Mouse (Mus musculus): ENCODE measurements around the gene Cd2.

The Cd2 gene

DNA sequence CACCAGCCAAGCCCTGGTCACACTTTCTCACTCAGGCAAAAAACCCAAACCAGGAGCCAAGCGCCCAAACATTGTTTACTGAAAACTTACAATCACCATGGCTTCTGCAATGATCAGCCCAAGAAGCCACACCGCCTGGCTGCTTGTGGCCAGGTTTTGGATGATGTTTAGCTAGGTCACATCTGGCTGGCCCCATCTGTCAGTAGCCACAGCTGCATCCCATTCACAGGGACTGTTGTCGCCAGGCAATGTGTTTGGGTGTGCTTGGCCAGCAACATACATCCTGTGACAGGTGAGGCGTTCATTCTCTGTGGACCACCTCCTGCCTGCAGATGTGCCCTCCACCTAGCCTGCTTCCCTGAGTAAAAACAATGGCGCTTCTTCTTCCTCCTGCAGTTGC, 4.9 kb upstream of the Cd2 start:
- DNase-seq (ENCODE audit: low spot score) = no peak

DNA sequence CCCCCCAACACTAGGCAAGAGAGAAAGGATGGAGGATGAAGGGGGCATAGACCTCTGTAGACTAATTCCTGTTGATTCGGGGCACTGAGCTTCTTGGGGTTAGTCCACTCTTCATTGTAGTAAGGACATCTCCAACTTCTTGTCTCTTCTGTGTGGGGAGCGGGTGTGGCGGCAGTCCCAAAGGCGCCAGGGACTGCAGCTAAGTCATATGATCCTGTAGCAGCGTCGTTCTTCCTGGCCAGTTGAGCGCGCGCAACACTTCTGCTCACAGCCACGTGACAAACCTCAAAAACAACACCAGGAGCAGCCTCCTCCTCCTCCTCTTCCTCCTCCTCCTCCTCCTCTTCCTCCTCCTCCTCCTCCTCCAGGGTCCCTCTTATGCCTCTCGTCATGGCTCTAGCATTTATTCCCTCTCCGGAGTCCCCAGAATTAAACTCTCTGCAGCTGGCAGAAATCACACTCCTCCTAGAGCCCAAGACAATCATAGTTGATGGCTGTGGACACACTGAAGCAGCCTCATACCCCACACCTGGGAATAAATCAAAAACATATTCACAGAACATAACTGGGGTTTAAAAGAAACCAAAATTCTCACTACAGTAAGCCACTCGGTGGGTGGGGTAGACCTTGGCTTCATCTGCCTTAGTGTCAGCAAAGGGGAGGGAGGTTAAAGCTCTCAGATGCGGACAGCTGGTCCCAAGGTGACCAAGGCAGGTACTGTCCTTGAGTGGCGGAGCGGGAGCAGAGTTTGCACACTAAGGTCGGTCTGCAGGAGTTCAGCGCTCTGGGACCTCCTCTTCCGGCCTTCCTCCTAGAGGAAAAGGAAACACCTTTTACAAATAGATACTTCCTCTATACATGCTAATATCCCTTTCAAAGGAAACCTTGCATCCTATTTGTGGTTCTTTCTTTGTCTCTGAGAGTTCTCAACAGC, 3.1 kb upstream of the Cd2 start:
- no peak for DNase-seq (ENCODE audit: low spot score)

DNA sequence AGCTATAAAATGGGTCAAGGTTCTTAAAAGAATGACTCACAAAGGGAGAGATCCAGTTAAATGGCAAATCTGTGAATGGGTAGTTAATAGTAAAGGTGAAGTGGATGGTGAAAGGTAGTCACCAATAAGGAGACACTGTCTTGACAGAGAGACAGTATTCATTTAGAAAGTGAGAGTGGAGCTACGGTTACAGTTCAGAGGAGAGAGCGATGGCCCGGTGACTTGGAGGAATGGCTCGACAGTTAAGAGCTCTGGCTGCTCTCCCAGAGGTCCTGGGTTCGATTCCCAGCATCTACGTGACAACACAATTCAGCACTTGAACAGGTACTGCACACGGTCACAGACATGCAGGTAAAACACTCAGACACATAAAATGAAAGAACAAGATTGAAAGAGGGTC, 2.3 kb upstream of the Cd2 start:
- no peak for DNase-seq (ENCODE audit: low spot score)

DNA sequence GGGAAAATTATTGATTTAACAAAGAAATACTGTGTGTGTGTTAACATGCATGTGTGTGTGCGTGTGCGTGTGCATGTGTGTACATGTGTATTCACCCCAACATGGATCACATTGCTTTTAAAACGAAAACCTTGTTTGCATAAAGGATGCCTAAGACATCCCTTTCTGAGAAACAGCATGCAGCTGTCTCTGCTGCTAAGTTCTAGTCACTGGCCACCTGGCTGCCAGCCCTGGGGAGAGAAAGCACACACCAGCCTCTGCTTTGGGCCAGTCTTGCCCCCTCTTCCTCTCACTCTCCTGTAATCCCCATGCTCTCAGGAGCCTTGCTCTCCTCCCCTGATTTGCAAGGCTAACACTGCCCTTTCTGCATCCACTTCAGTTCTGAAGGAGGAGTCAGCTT, 1.7 kb upstream of the Cd2 start:
- no peak for DNase-seq (ENCODE audit: low spot score)

DNA sequence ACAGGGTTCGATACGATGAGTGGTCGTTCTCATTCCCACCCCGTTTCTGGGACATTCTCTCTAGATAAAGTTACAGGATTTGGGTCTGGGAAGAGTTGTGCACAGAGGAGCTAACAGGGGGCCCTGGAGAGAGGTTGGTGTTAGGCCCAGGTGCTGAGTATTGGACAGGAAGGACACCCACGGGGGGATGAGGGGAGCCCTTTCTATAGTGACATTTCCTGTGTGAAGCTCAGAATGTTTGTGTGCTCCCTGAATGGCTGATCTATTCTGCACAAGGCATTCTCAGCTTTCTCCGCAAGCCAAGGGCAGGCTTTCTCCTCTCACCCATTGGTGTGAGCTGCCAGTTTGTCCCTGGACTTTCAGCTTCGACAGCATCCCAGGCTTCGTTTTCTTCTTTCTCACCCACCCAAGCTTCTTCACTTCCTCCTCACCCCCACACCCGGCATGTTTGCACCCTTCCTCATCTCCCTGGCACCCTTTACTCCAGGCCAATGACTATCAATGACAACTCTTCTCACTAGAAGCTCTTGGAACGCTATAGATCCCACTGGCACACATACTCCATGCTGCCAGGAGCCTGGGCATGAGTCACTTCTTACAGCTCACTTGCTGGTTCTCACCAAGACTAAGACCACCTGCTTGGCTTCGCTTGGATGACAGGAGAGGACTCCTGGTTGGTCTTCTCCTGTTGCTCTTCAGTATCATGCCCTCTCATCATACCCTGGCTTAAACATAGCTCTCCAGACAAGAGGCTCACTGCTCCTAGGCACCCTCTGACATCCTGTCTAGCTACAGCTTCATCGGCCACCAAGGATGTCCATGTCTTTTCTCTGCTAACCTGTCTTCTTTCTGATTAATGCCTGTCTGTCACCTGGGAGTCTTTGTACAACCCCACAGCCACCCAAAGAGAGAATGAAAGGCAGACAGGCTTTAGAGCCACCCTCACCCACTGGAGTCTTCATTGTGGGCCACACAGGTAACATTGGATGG, 1.1 kb downstream of the Cd2 start:
- DNase-seq (ENCODE audit: low spot score) = no peak

DNA sequence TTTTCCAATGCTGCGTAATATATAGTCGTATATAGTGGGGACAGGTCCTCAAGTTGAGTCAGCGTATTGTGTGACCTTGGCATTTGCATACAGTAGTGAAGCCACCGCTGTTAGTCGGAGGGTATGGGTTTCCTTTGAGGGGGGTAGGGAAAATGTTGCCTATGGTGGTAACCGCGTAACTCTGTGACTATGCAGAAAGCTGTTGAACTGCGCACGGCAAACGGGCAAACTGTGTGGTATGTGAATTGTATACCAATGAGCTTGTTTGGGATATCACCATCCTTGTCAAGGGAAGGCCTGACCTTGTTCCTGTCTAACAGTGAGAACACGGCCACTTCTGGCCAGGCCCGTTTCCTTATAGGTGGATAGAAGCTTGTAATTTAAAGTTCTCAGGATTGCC, 1.9 kb downstream of the Cd2 start:
- DNase-seq (ENCODE audit: low spot score) = no peak

DNA sequence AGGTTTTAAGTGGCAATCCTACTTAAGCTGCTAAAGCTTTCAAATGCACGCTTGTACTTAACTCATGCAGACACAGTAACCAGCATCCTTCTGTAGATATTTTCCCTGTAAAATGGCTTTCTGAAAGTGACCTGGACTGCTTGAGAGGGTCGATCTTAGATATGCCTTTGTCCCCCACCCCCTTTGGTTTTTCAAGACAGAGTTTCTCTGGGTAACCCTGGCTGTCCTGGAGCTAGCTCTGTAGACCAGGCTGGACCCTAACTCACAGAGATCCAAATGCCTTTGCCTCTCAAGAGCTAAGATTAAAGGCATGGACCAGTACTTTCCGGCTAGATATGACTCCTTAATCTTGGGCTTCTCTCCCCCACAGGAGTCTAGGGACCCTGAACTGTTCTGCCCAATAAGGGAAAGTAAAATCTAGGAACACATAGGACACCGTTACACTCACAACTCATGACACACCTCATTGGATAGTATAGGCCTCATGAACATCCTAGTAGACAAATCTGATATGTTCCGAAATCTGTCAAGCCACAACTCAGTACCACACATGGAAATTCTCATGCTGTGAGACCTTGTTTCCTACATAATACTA, 2.6 kb downstream of the Cd2 start:
- DNase-seq (ENCODE audit: low spot score) = no peak

DNA sequence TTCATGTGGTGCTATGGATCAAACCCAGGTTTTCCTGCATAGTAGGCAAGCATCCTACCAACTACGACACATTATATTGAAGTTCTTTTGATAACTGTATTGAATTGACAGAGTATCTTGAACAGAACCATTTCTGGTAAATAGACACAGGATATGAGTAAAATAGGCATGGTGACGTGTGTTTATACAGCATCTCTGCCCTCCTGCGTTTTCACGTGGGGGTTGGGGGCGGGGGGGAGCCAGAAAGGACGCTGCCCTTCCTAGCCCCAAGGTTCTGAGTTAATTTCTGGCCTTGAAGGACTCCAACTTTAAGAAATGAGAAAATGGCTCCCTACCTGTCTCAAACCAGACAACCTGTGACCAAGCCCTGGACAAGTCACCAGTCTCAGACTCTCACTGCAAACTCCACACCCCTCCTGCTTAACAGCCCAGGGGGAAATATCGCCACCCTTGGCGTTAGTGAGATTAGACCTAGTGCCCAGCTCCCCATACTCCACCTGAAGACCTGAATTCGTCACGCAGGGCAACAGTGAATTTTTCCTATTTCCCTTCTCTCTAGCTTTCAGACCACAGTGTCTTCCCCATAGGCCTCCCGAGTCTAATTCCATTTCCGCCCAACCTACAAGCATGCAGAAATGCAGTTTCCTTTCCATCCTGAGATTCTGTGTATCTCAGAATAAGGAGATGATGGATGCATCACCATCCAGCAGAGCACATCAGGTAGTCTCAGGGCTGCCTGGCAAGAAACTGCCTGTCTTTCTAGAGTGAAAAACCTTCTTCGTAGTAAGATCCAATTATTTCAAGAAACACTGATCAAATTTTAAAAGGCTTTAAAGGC, 3.7 kb downstream of the Cd2 start:
- no peak for DNase-seq (ENCODE audit: low spot score)

DNA sequence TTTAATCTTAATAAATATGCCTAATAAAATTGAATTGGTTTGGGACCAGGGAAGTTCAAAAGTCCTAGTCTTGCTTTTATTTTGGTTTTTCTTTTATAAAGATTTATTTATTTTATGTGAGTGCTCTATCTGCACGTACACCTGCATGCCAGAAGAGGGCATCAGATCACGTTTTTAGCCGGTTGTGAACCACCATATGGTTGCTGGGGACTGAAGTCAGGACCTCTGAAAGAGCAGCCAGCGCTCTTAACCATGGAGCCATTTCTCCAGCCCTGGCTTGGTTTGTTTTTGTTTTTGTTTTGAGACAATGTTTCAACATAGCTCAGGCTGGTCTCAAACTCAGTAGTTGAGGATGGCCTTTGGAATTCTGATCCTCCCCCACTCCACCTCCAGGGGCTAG, 4.3 kb downstream of the Cd2 start:
- DNase-seq (ENCODE audit: low spot score) = no peak

DNA sequence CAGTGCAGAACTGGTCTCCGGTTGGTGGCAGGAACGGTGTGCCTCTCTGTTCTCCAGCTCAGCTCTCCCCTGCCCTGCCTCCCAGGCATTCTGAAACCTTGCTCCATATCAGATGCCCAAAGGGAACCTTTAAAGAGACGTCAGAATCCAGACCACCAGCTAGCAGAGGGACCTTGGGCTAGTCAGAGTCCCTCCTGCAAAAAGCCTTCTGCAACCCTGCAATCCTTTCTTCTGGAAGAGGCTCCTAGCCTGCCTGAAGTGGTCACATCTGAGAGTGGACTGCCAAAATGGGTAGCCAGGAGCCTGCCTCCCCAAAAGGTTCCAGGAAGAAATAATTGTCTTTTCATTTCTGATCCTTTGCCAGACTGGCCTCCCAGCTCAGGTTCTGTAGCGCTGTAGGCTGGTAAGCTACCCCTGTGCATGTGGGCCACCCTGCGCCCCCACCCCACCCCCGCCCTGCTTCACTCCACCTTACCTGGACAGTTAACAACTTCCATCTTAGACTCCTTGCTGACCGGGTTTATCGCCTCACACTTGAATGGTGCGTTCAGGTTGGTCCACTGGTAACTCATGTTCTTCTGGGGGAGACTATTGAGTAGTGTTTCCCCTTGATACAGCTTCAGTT, 5.1 kb downstream of the Cd2 start:
- DNase-seq (ENCODE audit: low spot score) = no peak

DNA sequence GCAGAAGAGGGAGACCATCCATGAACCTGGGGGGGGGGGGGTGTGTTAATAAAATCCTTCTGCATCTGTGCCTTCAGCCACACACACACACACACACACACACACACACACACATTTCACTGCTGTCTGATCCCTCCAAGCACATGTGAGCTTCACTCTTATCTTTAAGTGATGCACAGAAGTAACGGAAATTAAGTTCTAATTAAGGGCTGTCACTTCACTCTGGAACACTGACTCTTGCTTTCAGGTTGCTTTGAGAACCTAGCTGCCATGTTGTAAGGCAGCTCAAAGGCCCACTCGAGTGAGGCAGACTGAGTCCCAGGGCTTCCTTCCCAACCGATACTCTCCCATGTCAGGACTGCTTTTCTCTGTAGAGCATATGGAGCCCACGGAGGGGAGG, 5.9 kb downstream of the Cd2 start:
- no peak for DNase-seq (ENCODE audit: low spot score)

DNA sequence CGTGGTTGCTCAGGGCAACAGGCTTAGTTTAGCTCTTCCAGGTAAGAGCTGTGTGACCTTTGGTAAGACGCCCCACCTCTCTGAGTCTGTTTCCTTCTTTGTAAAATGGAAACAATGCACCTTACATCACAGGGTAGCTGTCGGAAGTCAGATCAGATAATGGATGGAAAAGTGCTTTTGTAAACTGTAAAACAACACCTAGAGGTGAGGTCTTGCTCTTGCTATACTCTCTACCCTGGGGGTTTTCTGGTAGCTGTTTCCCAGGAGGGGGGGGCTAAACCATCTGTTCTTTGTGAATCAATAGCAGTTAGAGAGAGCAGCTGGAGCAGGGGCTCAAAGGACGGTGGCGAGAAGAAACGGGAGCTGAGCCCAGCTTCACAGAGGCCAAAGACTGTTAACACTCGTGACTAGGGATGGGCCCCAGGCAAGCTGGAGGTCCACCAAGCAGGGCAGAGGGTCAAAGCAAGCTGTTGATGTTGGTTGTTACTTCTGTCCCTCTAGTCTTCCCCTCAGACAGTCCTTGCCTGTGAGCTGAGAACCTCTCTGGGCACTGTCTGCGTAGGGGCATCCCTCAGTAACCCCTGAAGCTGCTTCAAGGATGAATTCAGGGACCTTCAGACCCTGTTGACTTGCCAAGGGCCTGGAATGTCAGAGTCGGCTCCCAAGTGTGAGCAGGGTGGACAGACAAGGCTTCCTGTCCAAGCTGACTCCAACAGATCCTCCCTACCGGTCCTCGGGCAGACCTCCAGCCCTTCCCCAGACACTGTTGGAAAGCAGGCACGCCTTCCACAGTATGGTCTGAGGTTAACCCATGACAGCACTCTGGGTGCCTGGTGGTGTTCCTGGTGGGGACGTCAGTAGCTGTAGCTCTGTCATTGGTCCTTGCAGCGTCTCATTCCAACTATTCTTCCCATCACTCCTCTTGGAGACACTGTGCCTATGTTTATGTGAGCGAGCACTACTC, 7.1 kb downstream of the Cd2 start:
- DNase-seq (ENCODE audit: low spot score) = peak; percentile 21

DNA sequence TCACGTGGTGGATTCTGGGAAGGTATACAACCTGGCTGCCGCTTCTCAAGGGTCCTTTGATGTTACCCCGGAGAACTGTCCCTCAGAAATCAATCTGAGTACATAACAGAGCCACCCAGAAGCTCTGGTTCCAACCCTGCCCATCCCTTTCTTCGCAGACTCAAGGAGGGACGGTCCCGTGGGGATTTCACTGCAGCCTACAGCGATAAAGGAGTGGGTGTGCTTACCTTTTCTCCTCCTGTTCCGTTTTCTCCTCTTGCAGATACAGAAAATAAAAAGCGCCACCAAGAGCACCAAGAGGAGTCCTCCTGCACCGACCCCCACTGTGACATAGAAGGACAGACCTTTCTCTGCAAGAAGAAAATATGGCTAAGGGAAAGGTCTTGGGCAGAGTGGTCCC, 8.2 kb downstream of the Cd2 start:
- DNase-seq (ENCODE audit: low spot score) = no peak

DNA sequence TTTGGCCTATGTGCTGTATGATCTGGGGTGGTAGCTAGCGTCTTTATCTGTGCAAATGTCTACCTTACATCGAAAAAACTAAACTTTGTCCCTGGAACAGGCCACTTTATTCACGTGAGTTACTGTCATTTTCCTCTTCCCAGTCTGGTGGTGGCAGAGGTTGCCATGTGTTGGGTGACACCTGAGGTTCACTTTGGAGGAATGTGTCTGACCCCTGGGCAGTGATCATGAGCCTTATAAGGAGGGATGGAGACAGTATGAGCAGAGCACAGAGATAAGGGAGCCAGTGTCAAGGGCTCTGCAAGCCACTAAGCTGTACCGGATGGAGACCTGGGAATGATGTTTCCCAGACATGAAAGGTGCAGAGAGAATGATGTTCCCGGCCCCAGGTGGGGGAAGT, 9.3 kb downstream of the Cd2 start:
- DNase-seq (ENCODE audit: low spot score) = no peak

DNA sequence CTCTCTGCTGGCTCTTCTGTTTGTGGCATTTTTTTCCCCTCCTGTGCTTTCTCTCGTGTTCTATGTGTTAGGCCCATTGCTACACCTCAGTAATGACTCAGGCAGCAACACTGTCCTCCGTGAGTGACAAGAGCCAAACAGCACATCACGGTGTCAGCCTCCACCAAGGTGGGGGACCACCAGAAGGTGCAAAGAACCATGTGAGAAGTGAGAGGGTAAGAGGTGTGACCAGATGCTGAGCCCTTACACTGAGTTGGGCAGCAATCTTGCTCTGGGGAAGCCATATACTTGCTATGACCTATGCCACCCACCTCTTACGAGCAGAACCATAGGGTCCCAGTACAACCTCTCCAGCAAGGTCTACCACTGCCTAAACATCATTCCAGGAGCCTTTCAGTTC, 9.9 kb downstream of the Cd2 start:
- DNase-seq (ENCODE audit: low spot score) = no peak

DNA sequence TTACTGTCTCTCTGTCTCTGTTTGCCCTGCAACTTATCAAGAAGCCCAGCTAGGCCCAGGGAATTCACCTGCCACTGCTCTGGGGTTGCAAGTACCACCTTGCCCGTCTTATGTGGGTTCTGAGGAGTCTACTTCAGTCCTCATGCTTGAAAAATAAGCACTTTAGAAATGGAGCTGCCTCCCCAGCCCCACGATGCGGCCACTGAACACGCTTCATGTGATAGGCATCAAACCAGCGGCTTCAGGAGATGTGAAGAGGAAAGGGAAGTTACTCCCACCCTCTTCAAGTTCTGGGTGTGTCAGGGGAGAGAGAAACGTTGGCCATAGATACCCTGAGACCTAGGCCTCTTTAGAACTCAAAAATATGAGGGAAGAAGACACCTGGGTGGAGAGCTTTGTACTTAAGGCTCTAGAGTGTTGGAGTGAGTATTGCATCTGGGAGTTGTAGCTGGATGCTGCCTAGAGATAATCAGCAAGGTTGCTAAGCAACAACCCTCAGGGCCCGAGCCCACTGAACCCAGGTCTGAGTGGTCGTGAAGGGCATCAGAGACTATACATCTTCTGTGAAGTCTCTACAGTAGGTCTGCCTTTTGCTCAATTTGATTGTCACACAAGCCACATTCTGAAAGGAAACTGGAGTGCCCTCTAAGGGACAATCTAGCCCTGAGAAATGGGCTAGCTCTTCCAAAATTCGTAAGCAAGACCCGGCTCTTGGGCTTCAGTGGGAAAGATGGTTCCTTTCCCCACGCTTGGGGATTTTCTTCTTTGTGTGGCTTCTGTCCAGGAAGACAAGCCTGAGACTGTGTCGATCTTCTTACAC, 11.0 kb downstream of the Cd2 start:
- DNase-seq (ENCODE audit: low spot score) = peak; percentile 13

DNA sequence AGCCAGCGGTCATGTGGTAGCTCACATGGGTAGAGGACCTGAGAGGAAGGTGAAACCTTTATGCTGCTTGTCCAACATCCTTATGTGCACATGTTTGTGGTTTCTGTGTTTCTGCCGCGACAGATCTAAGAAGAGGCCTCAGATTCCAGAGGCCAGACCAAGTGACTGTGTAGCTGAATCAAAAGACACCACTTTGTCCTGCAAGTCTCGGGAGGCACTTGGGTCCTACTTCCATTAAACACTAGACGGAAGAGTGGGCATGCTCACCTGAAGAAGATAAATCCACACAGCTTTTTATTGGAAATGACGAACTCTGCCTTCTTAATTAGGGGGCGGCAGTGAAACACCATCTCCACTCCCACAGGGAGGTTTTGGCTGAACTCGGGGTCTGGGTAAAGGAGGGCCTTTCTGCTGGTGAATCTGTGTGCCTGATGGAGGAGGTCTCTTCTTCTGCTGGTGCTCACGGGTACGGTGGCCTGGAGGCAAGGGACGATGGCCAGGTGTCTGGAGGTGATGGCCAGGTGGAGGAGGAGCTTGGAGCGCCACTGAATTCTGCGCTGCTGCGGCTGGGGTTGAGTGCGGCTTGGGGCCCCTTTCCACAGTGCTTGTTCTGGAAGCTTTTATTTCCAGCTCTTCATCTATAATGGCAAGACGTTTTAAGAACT, 12.0 kb downstream of the Cd2 start:
- no peak for DNase-seq (ENCODE audit: low spot score)

DNA sequence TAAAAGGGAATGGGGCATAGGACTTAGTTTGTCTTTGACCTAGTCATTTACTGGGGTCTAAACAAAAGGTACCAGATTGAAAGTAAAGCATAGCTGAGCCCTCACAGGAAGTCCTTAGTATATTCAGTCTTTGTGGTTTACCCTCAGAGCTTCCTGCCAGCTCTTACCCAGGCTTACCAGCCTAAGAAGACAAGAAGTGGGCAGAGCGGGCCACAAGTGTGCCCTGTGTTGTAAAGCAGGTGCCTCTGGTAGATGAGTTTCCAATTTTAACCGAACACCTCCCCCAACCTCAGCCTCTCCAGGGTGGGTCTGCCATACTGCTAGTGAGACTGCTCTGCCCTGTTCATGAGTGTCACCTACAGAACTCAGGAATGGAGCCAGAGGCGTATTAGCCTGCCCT, 12.9 kb downstream of the Cd2 start:
- DNase-seq (ENCODE audit: low spot score) = no peak
